Mouse (Mus musculus): ENCODE data around the gene Bnip2. TPM values are rescaled to one million over a fixed set of nuclear protein-coding genes. Genes with fewer than 3 reads are reported as not detected.

The Bnip2 gene
- total and polyA plus RNA-seq, 2 experiments from 2014 or later: 33.2 to 44.3 TPM

DNA sequence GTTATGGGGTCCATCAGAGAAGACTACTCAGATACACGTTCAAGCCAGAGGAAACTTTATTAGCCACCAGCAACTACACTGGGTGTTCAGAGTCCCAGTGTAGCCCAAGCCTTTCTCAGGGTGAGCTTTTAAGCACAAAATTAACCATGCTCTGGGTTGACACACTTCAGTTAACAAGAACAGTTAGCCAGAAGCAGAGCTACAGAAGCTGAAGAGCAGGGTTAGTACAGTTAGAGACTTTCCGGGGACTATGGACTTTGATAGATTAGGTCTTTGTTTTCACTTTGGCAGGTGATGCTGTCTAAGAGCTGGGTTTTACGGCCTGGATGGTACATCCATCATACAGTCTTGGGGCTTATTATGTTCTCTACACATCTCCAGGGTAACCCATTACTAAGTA, 63.5 kb downstream of the Bnip2 start:
- Histone ChIP-seq H3K27ac (no peak overlapping the region), H3K36me3 (ENCODE audit: insufficient read depth, low read length) (no peaks in the 10 kb centered on the region), H3K9ac (replicated peaks; ENCODE audit: low read length) (no peak overlapping the region), H3K4me2 (ENCODE audit: low read depth, low read length) (no peak overlapping the region), H3K27me3 (ENCODE audit: insufficient read depth, low read length) (no peaks in the 10 kb centered on the region), H3K4me3 (ENCODE audit: low read length) (no peak overlapping the region), H3K4me1 (ENCODE audit: insufficient read depth, low read length) (no peaks in the 10 kb centered on the region; the same call in 1 of the 2 replicates), H3K9me3 (ENCODE audit: low read length) (no peaks in the 10 kb centered on the region)
- TF ChIP-seq CTCF (IDR thresholded peaks at IDR 0.05; ENCODE audit: low read depth): no peak
- WGBS: 62% methylated on average over 3 of the region's 3 CpGs
- ATAC-seq: no peak
- DNase-seq (ENCODE audit: low spot score): no peak

DNA sequence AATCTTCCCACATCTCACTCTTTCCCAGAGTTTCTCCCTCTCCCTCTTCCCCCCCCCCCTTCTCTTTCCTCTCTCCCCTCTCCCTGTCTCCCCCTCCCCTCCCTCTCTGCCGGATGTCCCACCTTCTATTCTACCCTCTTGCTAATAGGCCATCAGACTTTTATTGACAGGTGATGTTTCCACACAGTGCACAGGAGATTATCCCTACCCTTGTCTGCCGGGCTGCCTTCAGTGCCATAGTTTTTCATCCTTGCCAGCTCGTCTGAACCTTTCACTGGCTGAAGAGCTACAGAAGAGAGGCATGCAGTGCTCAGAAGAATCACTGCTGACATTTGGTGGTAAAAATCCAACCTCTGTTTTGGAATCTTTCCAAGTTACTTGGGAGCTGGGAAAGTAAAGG, 64.1 kb downstream of the Bnip2 start:
- H3K4me1 ChIP-seq (ENCODE audit: insufficient read depth, low read length): no peaks in the 10 kb centered on the region; the same call in 1 of the 2 replicates
- TF ChIP-seq CTCF (IDR thresholded peaks at IDR 0.05; ENCODE audit: low read depth): no peak
- no peak overlapping the region for H3K4me2 ChIP-seq (ENCODE audit: low read depth, low read length)
- H3K4me3 ChIP-seq (ENCODE audit: low read length): no peak overlapping the region
- H3K9me3 ChIP-seq (ENCODE audit: low read length): no peaks in the 10 kb centered on the region
- no peaks in the 10 kb centered on the region for H3K27me3 ChIP-seq (ENCODE audit: insufficient read depth, low read length)
- no peak overlapping the region for H3K27ac ChIP-seq
- ATAC-seq: no peak
- DNase-seq (ENCODE audit: low spot score): no peak
- H3K9ac ChIP-seq (replicated peaks; ENCODE audit: low read length): no peak overlapping the region
- WGBS: 44% methylated on average over 3 of the region's 3 CpGs
- no peaks in the 10 kb centered on the region for H3K36me3 ChIP-seq (ENCODE audit: insufficient read depth, low read length)

Other genes starting within 250 kb of the Bnip2 start
- gene Foxb1, start 228.5 kb upstream of the Bnip2 start, total RNA-seq (2014; rRNA removed): 10.0 and 11.4 TPM in 2 replicates
- 5.5 and 5.7 TPM in 2 replicates for gene Foxb1, start 228.5 kb upstream of the Bnip2 start, polyA plus RNA-seq (2015; fragmentation: Nextera tagmentation; extraction: Ambion mirVana)
- gene Gtf2a2, start 23.1 kb downstream of the Bnip2 start, total RNA-seq (2014; rRNA removed): 81.5 and 84.2 TPM in 2 replicates
- 239 TPM in 2 replicates for gene Gtf2a2, start 23.1 kb downstream of the Bnip2 start, polyA plus RNA-seq (2015; fragmentation: Nextera tagmentation; extraction: Ambion mirVana)
- gene Gcnt3, start 48.6 kb downstream of the Bnip2 start, total RNA-seq (2014; rRNA removed): not detected in 2 replicates
- gene Gcnt3, start 48.6 kb downstream of the Bnip2 start, polyA plus RNA-seq (2015; fragmentation: Nextera tagmentation; extraction: Ambion mirVana): 0.03 TPM in 1 of 2 replicates, not detected in the other
- 9.9 and 14.4 TPM in 2 replicates for gene Fam81a, start 153.1 kb downstream of the Bnip2 start, total RNA-seq (2014; rRNA removed)
- gene Fam81a, start 153.1 kb downstream of the Bnip2 start, polyA plus RNA-seq (2015; fragmentation: Nextera tagmentation; extraction: Ambion mirVana): 16.3 and 17.7 TPM in 2 replicates
- 5.7 and 8.9 TPM in 2 replicates for gene Myo1e, start 217.9 kb downstream of the Bnip2 start, total RNA-seq (2014; rRNA removed)
- 5.4 and 6.5 TPM in 2 replicates for gene Myo1e, start 217.9 kb downstream of the Bnip2 start, polyA plus RNA-seq (2015; fragmentation: Nextera tagmentation; extraction: Ambion mirVana)

All from hindbrain, postnatal 0 days (tissue).